Mouse (Mus musculus): ENCODE results near the gene Zfp511. TPM values are rescaled to one million over a fixed set of nuclear protein-coding genes. Genes with fewer than 3 reads are reported as not detected.

Gene Zfp511
- polyA plus RNA-seq, 1 experiment, result 67.6 TPM

GRCm38 (mm10) chr7:140047811-140048311 lies 11.7 kb downstream of the Zfp511 start:
- DNase-seq (ENCODE audit: extremely low spot score in 1 of 2, low spot score in 1 of 2), result no peak

- no peak for DNase-seq (ENCODE audit: extremely low spot score in 1 of 2, low spot score in 1 of 2)
Observed at GRCm38 (mm10) chr7:140048361-140049114, 12.3 kb downstream of the Zfp511 start, which contains the start of gene Msx3. TSS of gene Msx3 (minus strand) at chr7:140049089.

GRCm38 (mm10) chr7:140049115-140049689 lies 13.0 kb downstream of the Zfp511 start:
- DNase-seq (ENCODE audit: extremely low spot score in 1 of 2, low spot score in 1 of 2), result no peak

- no peak for DNase-seq (ENCODE audit: extremely low spot score in 1 of 2, low spot score in 1 of 2)
Observed at GRCm38 (mm10) chr7:140054124-140054523, 17.9 kb downstream of the Zfp511 start.

- no peak for DNase-seq (ENCODE audit: extremely low spot score in 1 of 2, low spot score in 1 of 2)
Observed at GRCm38 (mm10) chr7:140057413-140058407, 21.5 kb downstream of the Zfp511 start.

GRCm38 (mm10) chr7:140058528-140058927 lies 22.3 kb downstream of the Zfp511 start:
- DNase-seq (ENCODE audit: extremely low spot score in 1 of 2, low spot score in 1 of 2), result no peak

GRCm38 (mm10) chr7:140059601-140060000 lies 23.4 kb downstream of the Zfp511 start:
- no peak for DNase-seq (ENCODE audit: extremely low spot score in 1 of 2, low spot score in 1 of 2)

- no peak for DNase-seq (ENCODE audit: extremely low spot score in 1 of 2, low spot score in 1 of 2)
Observed at GRCm38 (mm10) chr7:140060936-140061831, 25.0 kb downstream of the Zfp511 start.

- no peak for DNase-seq (ENCODE audit: extremely low spot score in 1 of 2, low spot score in 1 of 2)
Observed at GRCm38 (mm10) chr7:140061832-140062130, 25.6 kb downstream of the Zfp511 start.

- DNase-seq (ENCODE audit: extremely low spot score in 1 of 2, low spot score in 1 of 2), result peak in 1 of 2 experiments; percentile 31
Observed at GRCm38 (mm10) chr7:140062307-140062706, 26.1 kb downstream of the Zfp511 start.

- DNase-seq (ENCODE audit: extremely low spot score in 1 of 2, low spot score in 1 of 2), result peak in 1 of 2 experiments; percentile 92
Observed at GRCm38 (mm10) chr7:140063092-140063491, 26.9 kb downstream of the Zfp511 start.

GRCm38 (mm10) chr7:140067397-140067796 lies 31.2 kb downstream of the Zfp511 start:
- no peak for DNase-seq (ENCODE audit: extremely low spot score in 1 of 2, low spot score in 1 of 2)

- DNase-seq (ENCODE audit: extremely low spot score in 1 of 2, low spot score in 1 of 2), result no peak
Observed at GRCm38 (mm10) chr7:140070042-140070711, 34.0 kb downstream of the Zfp511 start.

- no peak for DNase-seq (ENCODE audit: extremely low spot score in 1 of 2, low spot score in 1 of 2)
Observed at GRCm38 (mm10) chr7:140077698-140078097, 41.5 kb downstream of the Zfp511 start.

- peak in 1 of 2 experiments; percentile 86 for DNase-seq (ENCODE audit: extremely low spot score in 1 of 2, low spot score in 1 of 2)
Observed at GRCm38 (mm10) chr7:140078711-140079110, 42.5 kb downstream of the Zfp511 start.

GRCm38 (mm10) chr7:140080503-140081156 lies 44.4 kb downstream of the Zfp511 start:
- DNase-seq (ENCODE audit: extremely low spot score in 1 of 2, low spot score in 1 of 2), result peak; percentile 89 to 96

- DNase-seq (ENCODE audit: extremely low spot score in 1 of 2, low spot score in 1 of 2), result peak in 1 of 2 experiments; percentile 45
Observed at GRCm38 (mm10) chr7:140081408-140082241, 45.4 kb downstream of the Zfp511 start.

GRCm38 (mm10) chr7:140082242-140082678 lies 46.1 kb downstream of the Zfp511 start, which contains the start of gene Caly:
TSS of gene Caly (minus strand) at chr7:140082548.
- DNase-seq (ENCODE audit: extremely low spot score in 1 of 2, low spot score in 1 of 2), result peak; percentile 93 to 95

All from frontal cortex, adult 2 months (tissue).